Mouse (Mus musculus) MEL (cell line): ENCODE measurements at regions not wholly inside any gene's neighbourhood (a gene's known extent, or its start where the extent isn't known, plus 50 kb on each side); places are given as distances from the start of the nearest gene placed in this dataset.

Experiments
- DNase-seq: peaks from one replicate; pipeline ENCODE4 v3.0.0; 2011; ENCODE audit warnings: low read depth, low spot score
- H3K27ac ChIP-seq: 2 replicates; pipeline ENCODE4 v1.5.1; 2012; ENCODE audit warnings: low read depth, mild to moderate bottlenecking, control low read depth, low read length, moderate library complexity; ENCODE audit not compliant: control insufficient read depth
- H3K27me3 ChIP-seq, 2 experiments: fragments of 150-350 bp in 1 of 2; sonication (generic) in 1 of 2; 2 replicates each; pipeline ENCODE4 v1.6.1; 2012; ENCODE audit warnings: low read length in 2 of 2, mild to moderate bottlenecking in 2 of 2, improper control_type of control experiment in 1 of 2, moderate library complexity in 1 of 2; ENCODE audit not compliant: insufficient read depth in 2 of 2, control insufficient read depth in 1 of 2
- H3K36me3 ChIP-seq, 2 experiments: 2 replicates each; pipeline ENCODE4 v1.6.1; 2012 to 2014; ENCODE audit warnings: low read length in 2 of 2, improper control_type of control experiment in 1 of 2, inconsistent platforms in 1 of 2, mild to moderate bottlenecking in 1 of 2; ENCODE audit not compliant: insufficient read depth in 2 of 2, control insufficient read depth in 1 of 2
- H3K4me1 ChIP-seq, 2 experiments: fragments of 150-350 bp in 1 of 2; sonication (generic) in 1 of 2; 2 replicates each; pipeline ENCODE4 v1.6.1; 2012; ENCODE audit warnings: low read length in 2 of 2, improper control_type of control experiment in 1 of 2, mild to moderate bottlenecking in 1 of 2; ENCODE audit not compliant: insufficient read depth in 2 of 2, control insufficient read depth in 1 of 2
- H3K4me3 ChIP-seq, 2 experiments: fragments of 150-350 bp in 1 of 2; sonication (generic) in 1 of 2; 2 replicates each; pipeline ENCODE4 v1.5.1; 2012; ENCODE audit warnings: low read depth in 2 of 2, low read length in 2 of 2, mild to moderate bottlenecking in 2 of 2, moderate library complexity in 2 of 2, control low read depth in 1 of 2, improper control_type of control experiment in 1 of 2; ENCODE audit not compliant: control insufficient read depth in 1 of 2, insufficient read depth in 1 of 2
- H3K79me2 ChIP-seq: 2 replicates; pipeline ENCODE4 v1.6.1; 2012; ENCODE audit warnings: mild to moderate bottlenecking, low read length, moderate library complexity; ENCODE audit not compliant: control insufficient read depth, poor library complexity, insufficient read depth
- H3K9ac ChIP-seq: 2 replicates; pipeline ENCODE4 v1.6.1; 2012; ENCODE audit warnings: low read depth, mild to moderate bottlenecking, control low read depth, low read length, moderate library complexity; ENCODE audit not compliant: control insufficient read depth, poor library complexity, severe bottlenecking
- H3K9me3 ChIP-seq: fragments of 150-350 bp; sonication (generic); replicated peaks from 2 replicates; pipeline ENCODE4 v1.6.1; 2012; ENCODE audit warnings: mild to moderate bottlenecking, low read length, improper control_type of control experiment, moderate library complexity; ENCODE audit not compliant: insufficient read depth
- CTCF ChIP-seq, 3 experiments: IDR thresholded peaks in 2 of 3; conservative IDR thresholded peaks in 1 of 3; 2 replicates each; pipeline ENCODE4 v1.5.1; 2011 to 2012; ENCODE audit warnings: low read length in 3 of 3, low read depth in 2 of 3, mild to moderate bottlenecking in 2 of 3, improper control_type of control experiment in 1 of 3, inconsistent platforms in 1 of 3, mixed read lengths in 1 of 3, moderate library complexity in 1 of 3; ENCODE audit not compliant: control insufficient read depth in 1 of 3, insufficient read depth in 1 of 3, poor library complexity in 1 of 3, severe bottlenecking in 1 of 3
- E2F4 ChIP-seq: IDR thresholded peaks from 2 replicates; pipeline ENCODE4 v1.6.1; 2011; ENCODE audit warnings: low read depth, low read length, improper control_type of control experiment, borderline replicate concordance
- ETS1 ChIP-seq: IDR thresholded peaks from 2 replicates; pipeline ENCODE4 v1.6.1; 2012; ENCODE audit warnings: low read depth, mild to moderate bottlenecking, inconsistent platforms, low read length, improper control_type of control experiment, moderate library complexity
- GABPA ChIP-seq: IDR thresholded peaks from 2 replicates; pipeline ENCODE4 v1.6.1; 2012; ENCODE audit warnings: low read depth, mild to moderate bottlenecking, inconsistent platforms, low read length, improper control_type of control experiment, moderate library complexity
- HCFC1 ChIP-seq: IDR thresholded peaks from 2 replicates; pipeline ENCODE4 v1.6.1; 2012; ENCODE audit warnings: low read depth, mild to moderate bottlenecking, inconsistent platforms, low read length, improper control_type of control experiment, moderate library complexity
- MAFK ChIP-seq: IDR thresholded peaks from 2 replicates; pipeline ENCODE4 v1.6.1; 2011; ENCODE audit warnings: low read depth, mild to moderate bottlenecking, low read length, improper control_type of control experiment, borderline replicate concordance
- MAX ChIP-seq: IDR thresholded peaks from 2 replicates; pipeline ENCODE4 v1.6.1; 2011; ENCODE audit warnings: low read length, improper control_type of control experiment
- SIN3A ChIP-seq: IDR thresholded peaks from 2 replicates; pipeline ENCODE4 v1.6.1; 2012; ENCODE audit warnings: low read length, improper control_type of control experiment, inconsistent platforms
- ZMIZ1 ChIP-seq: IDR thresholded peaks from 2 replicates; pipeline ENCODE4 v1.6.1; 2012; ENCODE audit warnings: low read depth, mild to moderate bottlenecking, inconsistent platforms, low read length, improper control_type of control experiment, moderate library complexity

DNA sequence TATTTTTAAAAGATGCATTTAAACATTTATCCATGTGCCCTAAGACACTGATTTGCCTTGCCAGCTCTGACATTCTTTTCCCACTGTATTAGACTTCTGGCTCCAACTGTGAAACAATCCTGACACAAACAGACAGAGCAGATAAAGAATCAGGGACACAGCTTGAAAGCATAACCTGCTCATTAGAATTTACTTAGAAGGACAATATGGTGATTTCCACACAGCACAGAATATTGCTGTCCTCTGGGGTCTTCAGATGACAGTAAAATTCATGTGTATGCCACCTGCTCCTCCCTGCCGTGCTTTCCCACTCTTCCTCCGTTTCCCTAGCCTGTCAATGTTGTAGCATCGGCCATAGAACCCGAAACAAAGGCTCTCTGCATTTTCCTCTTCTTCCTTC, 151.3 kb upstream of the Cttnbp2 start:
- no peak for TF ChIP-seq ETS1
- no peak for TF ChIP-seq HCFC1
- TF ChIP-seq GABPA, result no peak
- no peak for TF ChIP-seq SIN3A
- TF ChIP-seq, all 39 proteins: peak for 0
- no peak for DNase-seq
- no peaks in the 10 kb centered on the region for H3K79me2 ChIP-seq
- no peaks in the 10 kb centered on the region for H3K9me3 ChIP-seq
- no peaks in the 10 kb centered on the region for H3K4me1 ChIP-seq
- H3K27me3 ChIP-seq, result peaks cover 0 to 1% of the 10 kb centered on the region in 2 experiments; a peak in 1 of 4 replicates
- no peak overlapping the region for H3K9ac ChIP-seq
- no peak overlapping the region for H3K27ac ChIP-seq
- H3K36me3 ChIP-seq, result no peaks in the 10 kb centered on the region
- H3K4me3 ChIP-seq, result no peak overlapping the region

GRCm38 (mm10) chr6:18666543-18666942, 151.9 kb upstream of the Cttnbp2 start:
- Histone ChIP-seq H3K27me3 (peaks cover 0 to 1% of the 10 kb centered on the region in 2 experiments; a peak in 1 of 4 replicates), H3K79me2 (no peaks in the 10 kb centered on the region), H3K9me3 (no peaks in the 10 kb centered on the region), H3K4me3 (no peak overlapping the region), H3K9ac (no peak overlapping the region), H3K36me3 (no peaks in the 10 kb centered on the region), H3K4me1 (no peaks in the 10 kb centered on the region), H3K27ac (no peak overlapping the region)
- TF ChIP-seq SIN3A (no peak), MAX (no peak), ZMIZ1 (no peak), MAFK (no peak), E2F4 (no peak), GABPA (no peak)
- no peak for DNase-seq

DNA sequence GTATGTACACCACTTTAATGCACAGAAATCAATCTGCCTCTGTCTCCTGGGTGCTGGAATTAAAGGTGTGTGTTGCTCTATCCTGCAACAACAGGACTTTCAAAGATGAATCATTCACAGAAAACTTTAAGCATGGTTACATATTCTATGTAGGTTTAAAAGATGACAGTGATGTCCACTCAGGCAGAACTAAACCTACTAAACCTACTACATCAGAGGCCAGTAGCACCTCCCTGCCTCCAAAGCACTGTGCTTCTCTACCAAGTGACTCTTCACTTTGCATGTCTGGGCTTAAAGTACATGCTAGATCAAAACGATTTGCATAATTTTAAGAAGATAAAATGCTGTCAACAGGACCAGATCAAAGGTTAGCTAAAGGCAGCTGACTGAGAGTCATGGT, 156.0 kb upstream of the Cttnbp2 start:
- H3K9ac ChIP-seq, result no peak overlapping the region
- TF ChIP-seq CTCF (IDR thresholded peaks at IDR 0.05 in 2 of 3, conservative IDR thresholded peaks at IDR 0.05 in 1 of 3; ENCODE audit: control insufficient read depth in 1 of 3, insufficient read depth in 1 of 3, low read depth in 2 of 3, low read length in 3 of 3, poor library complexity in 1 of 3, severe bottlenecking in 1 of 3), result no peak
- H3K4me3 ChIP-seq, result no peak overlapping the region
- H3K27me3 ChIP-seq, result peaks cover 0 to 1% of the 10 kb centered on the region in 2 experiments; a peak in 1 of 4 replicates
- no peak for DNase-seq
- no peaks in the 10 kb centered on the region for H3K9me3 ChIP-seq
- H3K79me2 ChIP-seq, result no peaks in the 10 kb centered on the region
- no peaks in the 10 kb centered on the region for H3K4me1 ChIP-seq
- no peaks in the 10 kb centered on the region for H3K36me3 ChIP-seq
- no peak overlapping the region for H3K27ac ChIP-seq
